ENCODE assay signal across 12 mouse cellular contexts in the genomic region with DNA sequence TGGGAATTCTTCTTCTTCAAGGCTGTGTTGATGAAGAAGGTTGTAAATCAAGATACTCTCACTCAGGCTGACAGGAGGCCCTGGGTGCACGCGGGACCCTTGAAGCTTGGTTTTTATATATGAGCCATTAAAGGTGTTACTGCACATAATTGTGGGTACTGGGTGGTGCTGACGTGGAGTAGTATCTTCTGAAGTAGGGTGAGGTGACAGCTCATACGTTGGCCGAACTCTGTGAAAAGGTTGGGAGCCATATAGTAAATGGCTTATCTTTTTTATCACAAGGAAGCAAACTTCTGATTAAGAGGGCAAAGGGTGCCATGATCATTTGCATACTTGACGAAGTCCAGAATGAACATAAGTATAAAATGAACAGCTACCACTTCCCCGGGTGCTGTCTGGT. TPM values are rescaled to one million over a fixed set of nuclear protein-coding genes. Genes with fewer than 3 reads are reported as not detected.
A peak's percentile ranks its signal among the peaks of the same experiment; 100 is the strongest.
DNase-seq lines count a peak whose midpoint lies in the region; ATAC-seq and TF ChIP-seq lines count a peak whose summit lies in the region.
"Had no signal": no experiment of that assay in that cellular context is flagged by ENCODE, and none has a peak within 500 bp of the region (broad histone marks: within the 10 kb centered on the region; RNA-seq: fewer than 3 reads in every experiment).

No protein-coding gene starts in this region.

- peaks cover 9% of the 10 kb centered on the region; the same call in 1 of the 2 replicates for H3K27me3 ChIP-seq in hindbrain, embryonic 15.5 days
- peaks cover 15% of the 10 kb centered on the region for H3K27me3 ChIP-seq in hindbrain, embryonic 11.5 days (ENCODE audit: control insufficient read depth, insufficient read depth, low read length)
- H3K27me3 ChIP-seq in lung, postnatal 0 days (replicated peaks; ENCODE audit: insufficient read depth, low read length) = peaks cover 7% of the 10 kb centered on the region; the same call in 1 of the 2 replicates
- no peaks in the 10 kb centered on the region for H3K27me3 ChIP-seq in intestine, embryonic 15.5 days (replicated peaks)
- H3K27me3 ChIP-seq in neural tube, embryonic 15.5 days (replicated peaks) = peaks cover 22% of the 10 kb centered on the region

- 92% methylated on average over 7 of the region's 7 CpGs for WGBS in hindbrain, embryonic 15.5 days
- 88% methylated on average over 7 of the region's 7 CpGs for WGBS in hindbrain, embryonic 11.5 days
- 78% methylated on average over 7 of the region's 7 CpGs for WGBS in lung, postnatal 0 days
- 44% methylated on average over 7 of the region's 7 CpGs for WGBS in intestine, embryonic 15.5 days
- WGBS in neural tube, embryonic 15.5 days = 88% methylated on average over 7 of the region's 7 CpGs

- no peak for DNase-seq in hindbrain, embryonic 11.5 days (ENCODE audit: low spot score)
- DNase-seq in lung, postnatal 0 days (ENCODE audit: low spot score) = no peak
- DNase-seq in lung, postnatal 25 days (ENCODE audit: low spot score) = no peak
- DNase-seq in cerebellum, postnatal 4 days (ENCODE audit: low spot score in 2 of 2) = no peak
- DNase-seq in layer of hippocampus, postnatal 25 days (ENCODE audit: extremely low spot score in 1 of 2, low spot score in 1 of 2) = no peak
- DNase-seq: gastrocnemius, postnatal 10 days; thymus, postnatal 4 days had no signal

- H3K36me3 ChIP-seq in hindbrain, embryonic 15.5 days = no peaks in the 10 kb centered on the region
- H3K36me3 ChIP-seq in hindbrain, embryonic 11.5 days (ENCODE audit: control insufficient read depth, insufficient read depth, low read length) = no peaks in the 10 kb centered on the region
- no peaks in the 10 kb centered on the region for H3K36me3 ChIP-seq in lung, postnatal 0 days (ENCODE audit: insufficient read depth, low read length)
- no peaks in the 10 kb centered on the region for H3K36me3 ChIP-seq in intestine, embryonic 15.5 days
- no peaks in the 10 kb centered on the region for H3K36me3 ChIP-seq in neural tube, embryonic 15.5 days
- H3K36me3 ChIP-seq: forebrain, embryonic 12.5 days had no signal

- no peaks in the 10 kb centered on the region for H3K9me3 ChIP-seq in hindbrain, embryonic 15.5 days
- H3K9me3 ChIP-seq in hindbrain, embryonic 11.5 days (ENCODE audit: control insufficient read depth, low read length) = no peaks in the 10 kb centered on the region
- H3K9me3 ChIP-seq in lung, postnatal 0 days (ENCODE audit: low read length) = no peaks in the 10 kb centered on the region
- H3K9me3 ChIP-seq in intestine, embryonic 15.5 days = no peaks in the 10 kb centered on the region
- H3K9me3 ChIP-seq in neural tube, embryonic 15.5 days (replicated peaks) = no peaks in the 10 kb centered on the region
- H3K9me3 ChIP-seq: forebrain, embryonic 12.5 days had no signal

- TF ChIP-seq CTCF in lung, postnatal 0 days (IDR thresholded peaks at IDR 0.05) = no peak

- H3K9ac ChIP-seq in hindbrain, embryonic 15.5 days = no peak overlapping the region
- H3K9ac ChIP-seq in hindbrain, embryonic 11.5 days (ENCODE audit: low read depth, low read length) = no peak overlapping the region
- H3K9ac ChIP-seq in lung, postnatal 0 days (replicated peaks; ENCODE audit: low read depth) = no peak overlapping the region
- no peak overlapping the region for H3K9ac ChIP-seq in intestine, embryonic 15.5 days
- H3K9ac ChIP-seq in neural tube, embryonic 15.5 days (replicated peaks) = no peak overlapping the region
- H3K9ac ChIP-seq: forebrain, embryonic 12.5 days had no signal

- 0 out of 2 replicates have a peak overlapping the region, but pooled peaks have one; percentile 13 for H3K4me2 ChIP-seq in hindbrain, embryonic 15.5 days
- H3K4me2 ChIP-seq in hindbrain, embryonic 11.5 days (replicated peaks; ENCODE audit: low read depth, low read length) = no peak overlapping the region
- peak overlapping the region; percentile 68 for H3K4me2 ChIP-seq in lung, postnatal 0 days (replicated peaks; ENCODE audit: low read depth, low read length)
- H3K4me2 ChIP-seq in intestine, embryonic 15.5 days (replicated peaks) = peak overlapping the region; percentile 75
- H3K4me2 ChIP-seq in neural tube, embryonic 15.5 days = peak overlapping the region; percentile 98
- H3K4me2 ChIP-seq: forebrain, embryonic 12.5 days had no signal

- peaks cover 10% of the 10 kb centered on the region; the same call in 1 of the 2 replicates for H3K4me1 ChIP-seq in hindbrain, embryonic 15.5 days (replicated peaks)
- 0 out of 2 replicates have a peak, but pooled peaks cover 2% of the 10 kb centered on the region for H3K4me1 ChIP-seq in hindbrain, embryonic 11.5 days (replicated peaks; ENCODE audit: control insufficient read depth, insufficient read depth, low read length)
- no peaks in the 10 kb centered on the region; the same call in 1 of the 2 replicates for H3K4me1 ChIP-seq in lung, postnatal 0 days (ENCODE audit: insufficient read depth, low read depth, low read length)
- peaks cover 21% of the 10 kb centered on the region for H3K4me1 ChIP-seq in intestine, embryonic 15.5 days (replicated peaks)
- peaks cover 16% of the 10 kb centered on the region for H3K4me1 ChIP-seq in neural tube, embryonic 15.5 days

- H3K27ac ChIP-seq in hindbrain, embryonic 15.5 days (replicated peaks) = no peak overlapping the region
- H3K27ac ChIP-seq in hindbrain, embryonic 11.5 days (ENCODE audit: low read depth, low read length) = no peak overlapping the region
- no peak overlapping the region for H3K27ac ChIP-seq in lung, postnatal 0 days (ENCODE audit: low read length)
- no peak overlapping the region for H3K27ac ChIP-seq in intestine, embryonic 15.5 days
- no peak overlapping the region for H3K27ac ChIP-seq in neural tube, embryonic 15.5 days (replicated peaks)
- H3K27ac ChIP-seq: forebrain, embryonic 12.5 days had no signal

- TF ChIP-seq EP300 in lung, postnatal 0 days (IDR thresholded peaks at IDR 0.05) = no peak

- ATAC-seq in hindbrain, embryonic 15.5 days (ENCODE audit: low FRiP score, low read depth) = no peak
- ATAC-seq in hindbrain, embryonic 11.5 days (ENCODE audit: low FRiP score) = no peak
- ATAC-seq in lung, postnatal 0 days = no peak
- peak; percentile 46 for ATAC-seq in intestine, embryonic 15.5 days
- no peak for ATAC-seq in neural tube, embryonic 15.5 days (ENCODE audit: low FRiP score)

- H3K4me3 ChIP-seq in hindbrain, embryonic 15.5 days = no peak overlapping the region
- no peak overlapping the region for H3K4me3 ChIP-seq in hindbrain, embryonic 11.5 days (ENCODE audit: low read depth, low read length)
- H3K4me3 ChIP-seq in lung, postnatal 0 days (ENCODE audit: low read depth, low read length) = peak overlapping the region; percentile 4; the same call in 1 of the 2 replicates
- peak overlapping the region; percentile 89 for H3K4me3 ChIP-seq in intestine, embryonic 15.5 days (replicated peaks)
- H3K4me3 ChIP-seq in neural tube, embryonic 15.5 days (replicated peaks) = no peak overlapping the region
- H3K4me3 ChIP-seq: forebrain, embryonic 12.5 days had no signal

RNA-seq across cellular contexts. Expression of gene Pde3a, which starts 3.5 kb away (rescaled TPM):
- polyA plus RNA-seq in hindbrain, embryonic 15.5 days (2015; fragmentation: Nextera tagmentation; extraction: Ambion mirVana) = 2.5 and 2.7 TPM in 2 replicates
- 1.9 and 3.0 TPM in 2 replicates for polyA plus RNA-seq in hindbrain, embryonic 11.5 days (2014; fragmentation: Nextera tagmentation; extraction: Ambion mirVana)
- 10.1 and 12.1 TPM in 2 replicates for polyA plus RNA-seq in lung, postnatal 0 days (2015; fragmentation: Nextera tagmentation; extraction: Ambion mirVana)
- 19.5 and 20.8 TPM in 2 replicates for polyA plus RNA-seq in intestine, embryonic 15.5 days (2015; fragmentation: Nextera tagmentation; extraction: Ambion mirVana)
- 2.4 and 3.7 TPM in 2 replicates for polyA plus RNA-seq in neural tube, embryonic 15.5 days (2015; fragmentation: Nextera tagmentation; extraction: Ambion mirVana)
- 1 to 10 TPM; 2.2 to 3.0 TPM for total RNA-seq in layer of hippocampus, postnatal 25 days (2021)
- total RNA-seq: megakaryocyte-erythroid progenitor cell, adult 5-6 weeks had no signal

Comparison
In these comparisons a context has a peak if more than half of its experiments do, and no peak if none do; other contexts are left out.
1. H3K4me3 ChIP-seq: peak in lung, postnatal 0 days (single experiment) and intestine, embryonic 15.5 days (single experiment); none in hindbrain, embryonic 15.5 days (single experiment), hindbrain, embryonic 11.5 days (single experiment) and neural tube, embryonic 15.5 days (single experiment).